Mouse (Mus musculus): Measurements from ENCODE around the gene Gngt2. TPM values are rescaled to one million over a fixed set of nuclear protein-coding genes. Genes with fewer than 3 reads are reported as not detected.
"Not testable (repeated sequence)": the region's sequence is repeated elsewhere in the genome, so short reads cannot be mapped to it uniquely, and the experiment has no call there.

The Gngt2 gene
- polyA plus RNA-seq, 1 experiment = 0.41 TPM

DNA sequence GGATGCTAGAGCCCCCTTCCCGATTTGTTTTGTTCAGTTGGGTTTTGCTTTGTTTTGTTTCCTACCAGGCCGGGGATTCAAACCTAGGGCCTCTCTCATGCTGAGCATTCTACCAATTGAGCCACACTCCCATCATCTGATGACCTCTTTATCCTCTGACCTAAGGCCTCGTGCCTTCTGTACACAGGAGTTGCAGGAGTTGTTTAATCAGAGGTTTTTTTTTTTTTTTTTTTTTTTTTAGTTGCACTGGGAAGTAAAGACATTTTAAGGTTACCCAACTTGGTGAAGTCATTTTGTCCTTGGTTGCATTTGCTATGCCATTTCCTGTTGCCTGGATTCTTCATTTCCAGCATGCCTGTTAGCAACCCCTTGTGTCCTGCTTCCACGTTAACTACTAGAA lies 32.4 kb downstream of the Gngt2 start:
- TF ChIP-seq CTCF (IDR thresholded peaks at IDR 0.05; ENCODE audit: control insufficient read depth, insufficient read depth, insufficient replicate concordance, low read depth, low read length) = no peak
- H3K4me3 ChIP-seq (ENCODE audit: control insufficient read depth, low read depth, low read length) = no peak overlapping the region
- H3K27me3 ChIP-seq (ENCODE audit: control insufficient read depth, insufficient read depth, low read length) = no peaks in the 10 kb centered on the region
- no peak overlapping the region for H3K27ac ChIP-seq (ENCODE audit: control insufficient read depth, insufficient read depth, low read depth, low read length)
- no peaks in the 10 kb centered on the region; the same call in 1 of the 2 replicates for H3K4me1 ChIP-seq (ENCODE audit: control insufficient read depth, insufficient read depth, low read length)
- H3K36me3 ChIP-seq (ENCODE audit: control insufficient read depth, insufficient read depth, low read length) = no peaks in the 10 kb centered on the region

GRCm38 (mm10) chr11:95869918-95870470 lies 33.0 kb downstream of the Gngt2 start:
- Histone ChIP-seq H3K4me3 (ENCODE audit: control insufficient read depth, low read depth, low read length) (no peak overlapping the region), H3K27me3 (ENCODE audit: control insufficient read depth, insufficient read depth, low read length) (no peaks in the 10 kb centered on the region), H3K4me1 (ENCODE audit: control insufficient read depth, insufficient read depth, low read length) (no peaks in the 10 kb centered on the region; the same call in 1 of the 2 replicates), H3K27ac (ENCODE audit: control insufficient read depth, insufficient read depth, low read depth, low read length) (no peak overlapping the region), H3K36me3 (ENCODE audit: control insufficient read depth, insufficient read depth, low read length) (no peaks in the 10 kb centered on the region)
- TF ChIP-seq CTCF (IDR thresholded peaks at IDR 0.05; ENCODE audit: control insufficient read depth, insufficient read depth, insufficient replicate concordance, low read depth, low read length) (no peak), POLR2A (IDR thresholded peaks at IDR 0.05; ENCODE audit: control insufficient read depth, low read depth, low read length) (no peak)

DNA sequence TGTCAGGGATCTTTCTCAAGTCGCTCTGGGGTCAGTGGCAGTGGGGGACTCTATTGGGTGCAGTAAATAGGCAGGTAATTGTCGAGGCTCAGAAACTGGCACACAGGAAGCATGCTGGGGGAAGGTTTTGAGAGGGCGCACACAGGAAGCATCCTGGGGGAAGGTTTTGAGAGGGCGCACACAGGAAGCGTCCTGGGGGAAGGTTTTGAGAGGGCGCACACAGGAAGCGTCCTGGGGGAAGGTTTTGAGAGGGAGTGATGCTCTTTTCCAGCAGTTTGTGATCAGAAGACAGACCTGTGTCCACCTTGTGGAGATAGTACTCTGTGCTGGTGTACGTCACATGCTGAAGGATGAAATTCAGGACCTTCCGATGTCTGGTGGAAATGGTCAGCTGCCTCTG lies 38.8 kb downstream of the Gngt2 start:
- H3K4me1 ChIP-seq (ENCODE audit: control insufficient read depth, insufficient read depth, low read length) = no peaks in the 10 kb centered on the region; the same call in none of the 2 replicates
- no peaks in the 10 kb centered on the region for H3K27me3 ChIP-seq (ENCODE audit: control insufficient read depth, insufficient read depth, low read length)
- TF ChIP-seq POLR2A (IDR thresholded peaks at IDR 0.05; ENCODE audit: control insufficient read depth, low read depth, low read length) (peak; percentile 48; the same call in 1 of the 2 replicates), CTCF (IDR thresholded peaks at IDR 0.05; ENCODE audit: control insufficient read depth, insufficient read depth, insufficient replicate concordance, low read depth, low read length) (no peak)
- peak overlapping the region; percentile 91 for H3K27ac ChIP-seq (ENCODE audit: control insufficient read depth, insufficient read depth, low read depth, low read length)
- peak overlapping the region; percentile 92 for H3K4me3 ChIP-seq (ENCODE audit: control insufficient read depth, low read depth, low read length)
- no peaks in the 10 kb centered on the region for H3K36me3 ChIP-seq (ENCODE audit: control insufficient read depth, insufficient read depth, low read length)

- peak overlapping the region; percentile 92 for H3K4me3 ChIP-seq (ENCODE audit: control insufficient read depth, low read depth, low read length)
- H3K27me3 ChIP-seq (ENCODE audit: control insufficient read depth, insufficient read depth, low read length) = no peaks in the 10 kb centered on the region
- no peaks in the 10 kb centered on the region for H3K36me3 ChIP-seq (ENCODE audit: control insufficient read depth, insufficient read depth, low read length)
Measured at GRCm38 (mm10) chr11:95876296-95876695, 39.3 kb downstream of the Gngt2 start.

GRCm38 (mm10) chr11:95879861-95880260 lies 42.8 kb downstream of the Gngt2 start:
- not testable (repeated sequence) for H3K27ac ChIP-seq (ENCODE audit: control insufficient read depth, insufficient read depth, low read depth, low read length); H3K36me3 ChIP-seq (ENCODE audit: control insufficient read depth, insufficient read depth, low read length); H3K4me3 ChIP-seq (ENCODE audit: control insufficient read depth, low read depth, low read length); H3K27me3 ChIP-seq (ENCODE audit: control insufficient read depth, insufficient read depth, low read length); H3K4me1 ChIP-seq (ENCODE audit: control insufficient read depth, insufficient read depth, low read length)

More at GRCm38 (mm10) chr11:95876296-95876695, 39.3 kb downstream of the Gngt2 start:
- TF ChIP-seq POLR2A (IDR thresholded peaks at IDR 0.05; ENCODE audit: control insufficient read depth, low read depth, low read length) (no peak), CTCF (IDR thresholded peaks at IDR 0.05; ENCODE audit: control insufficient read depth, insufficient read depth, insufficient replicate concordance, low read depth, low read length) (peak; percentile 70; the same call in 1 of the 2 replicates)
- Histone ChIP-seq H3K4me1 (ENCODE audit: control insufficient read depth, insufficient read depth, low read length) (no peaks in the 10 kb centered on the region; the same call in none of the 2 replicates), H3K27ac (ENCODE audit: control insufficient read depth, insufficient read depth, low read depth, low read length) (peak overlapping the region; percentile 91)

GRCm38 (mm10) chr11:95890462-95891051 lies 53.5 kb downstream of the Gngt2 start:
- no peak overlapping the region for H3K27ac ChIP-seq (ENCODE audit: control insufficient read depth, insufficient read depth, low read depth, low read length)
- no peak for TF ChIP-seq POLR2A (IDR thresholded peaks at IDR 0.05; ENCODE audit: control insufficient read depth, low read depth, low read length)
- no peak for TF ChIP-seq CTCF (IDR thresholded peaks at IDR 0.05; ENCODE audit: control insufficient read depth, insufficient read depth, insufficient replicate concordance, low read depth, low read length)
- no peaks in the 10 kb centered on the region for H3K36me3 ChIP-seq (ENCODE audit: control insufficient read depth, insufficient read depth, low read length)
- no peak overlapping the region for H3K4me3 ChIP-seq (ENCODE audit: control insufficient read depth, low read depth, low read length)
- H3K4me1 ChIP-seq (ENCODE audit: control insufficient read depth, insufficient read depth, low read length) = no peaks in the 10 kb centered on the region
- H3K27me3 ChIP-seq (ENCODE audit: control insufficient read depth, insufficient read depth, low read length) = no peaks in the 10 kb centered on the region

Other genes with a start within 250 kb of the Gngt2 start
- gene Ngfr, start 249.5 kb upstream of the Gngt2 start, polyA plus RNA-seq (2012; rRNA removed) = 16.3 and 18.9 TPM in 2 replicates
- gene Phb, start 170.3 kb upstream of the Gngt2 start, polyA plus RNA-seq (2012; rRNA removed) = 19.3 and 21.5 TPM in 2 replicates
- gene Zfp652, start 124.5 kb upstream of the Gngt2 start, polyA plus RNA-seq (2012; rRNA removed) = 11.2 and 11.8 TPM in 2 replicates
- 0.08 and 0.09 TPM in 2 replicates for gene B130006D01Rik, start 113.6 kb upstream of the Gngt2 start, polyA plus RNA-seq (2012; rRNA removed)
- gene Phospho1, start 12.7 kb upstream of the Gngt2 start, polyA plus RNA-seq (2012; rRNA removed) = 371 and 441 TPM in 2 replicates
- gene Abi3, start 5.3 kb downstream of the Gngt2 start, polyA plus RNA-seq (2012; rRNA removed) = 0.58 and 0.93 TPM in 2 replicates
- 0.35 and 0.77 TPM in 2 replicates for gene B4galnt2, start 77.7 kb downstream of the Gngt2 start, polyA plus RNA-seq (2012; rRNA removed)
- gene Igf2bp1, start 168.7 kb downstream of the Gngt2 start, polyA plus RNA-seq (2012; rRNA removed) = 6.5 and 8.1 TPM in 2 replicates
- gene Gip, start 187.3 kb downstream of the Gngt2 start, polyA plus RNA-seq (2012; rRNA removed) = 2.2 and 2.6 TPM in 2 replicates
- 51.8 and 56.4 TPM in 2 replicates for gene Snf8, start 197.7 kb downstream of the Gngt2 start, polyA plus RNA-seq (2012; rRNA removed)
- 19.1 and 21.2 TPM in 2 replicates for gene Ube2z, start 228.2 kb downstream of the Gngt2 start, polyA plus RNA-seq (2012; rRNA removed)
- 234 and 248 TPM in 2 replicates for gene Atp5g1, start 238.5 kb downstream of the Gngt2 start, polyA plus RNA-seq (2012; rRNA removed)

Measured in testis, adult 2 months (tissue).